Mouse (Mus musculus): ENCODE data around the gene Soga1. TPM values are rescaled to one million over a fixed set of nuclear protein-coding genes. Genes with fewer than 3 reads are reported as not detected.

Gene Soga1
- polyA plus RNA-seq, 1 experiment from 2014 or later = 4.4 TPM

GRCm38 (mm10) chr2:157075226-157075625 is 3.8 kb downstream of the Soga1 start:
- Histone ChIP-seq H3K4me3 (ENCODE audit: low read length) (peak overlapping the region; percentile 82), H3K27me3 (replicated peaks; ENCODE audit: control insufficient read depth, insufficient read depth, low read length) (no peaks in the 10 kb centered on the region), H3K4me1 (ENCODE audit: control insufficient read depth, insufficient read depth, low read depth, low read length) (peaks cover 69% of the 10 kb centered on the region), H3K9ac (ENCODE audit: low read depth, low read length) (0 out of 2 replicates have a peak overlapping the region, but pooled peaks have one; percentile 19), H3K4me2 (ENCODE audit: low read length) (peak overlapping the region; percentile 96), H3K9me3 (ENCODE audit: control insufficient read depth, low read length) (no peaks in the 10 kb centered on the region), H3K36me3 (ENCODE audit: control insufficient read depth, insufficient read depth, low read length) (0 out of 2 replicates have a peak, but pooled peaks cover 2% of the 10 kb centered on the region), H3K27ac (ENCODE audit: low read depth, low read length) (peak overlapping the region; percentile 42; the same call in 1 of the 2 replicates)
- no peak for ATAC-seq
- WGBS = 77% methylated on average over 3 of the region's 3 CpGs

GRCm38 (mm10) chr2:157074772-157075171 is 4.3 kb downstream of the Soga1 start:
- Histone ChIP-seq H3K4me3 (ENCODE audit: low read length) (peak overlapping the region; percentile 10; the same call in 1 of the 2 replicates), H3K27ac (ENCODE audit: low read depth, low read length) (peak overlapping the region; percentile 45; the same call in 1 of the 2 replicates), H3K27me3 (replicated peaks; ENCODE audit: control insufficient read depth, insufficient read depth, low read length) (no peaks in the 10 kb centered on the region), H3K9ac (ENCODE audit: low read depth, low read length) (no peak overlapping the region), H3K9me3 (ENCODE audit: control insufficient read depth, low read length) (no peaks in the 10 kb centered on the region), H3K36me3 (ENCODE audit: control insufficient read depth, insufficient read depth, low read length) (0 out of 2 replicates have a peak, but pooled peaks cover 2% of the 10 kb centered on the region), H3K4me2 (ENCODE audit: low read length) (peak overlapping the region; percentile 96), H3K4me1 (ENCODE audit: control insufficient read depth, insufficient read depth, low read depth, low read length) (peaks cover 72% of the 10 kb centered on the region)
- WGBS = 60% methylated on average over 5 of the region's 5 CpGs
- ATAC-seq = no peak

- H3K4me3 ChIP-seq (ENCODE audit: low read length) = peak overlapping the region; percentile 10; the same call in 1 of the 2 replicates
- 0 out of 2 replicates have a peak, but pooled peaks cover 2% of the 10 kb centered on the region for H3K36me3 ChIP-seq (ENCODE audit: control insufficient read depth, insufficient read depth, low read length)
- H3K9me3 ChIP-seq (ENCODE audit: control insufficient read depth, low read length) = no peaks in the 10 kb centered on the region
- WGBS = 51% methylated on average over 9 of the region's 9 CpGs
- no peaks in the 10 kb centered on the region for H3K27me3 ChIP-seq (replicated peaks; ENCODE audit: control insufficient read depth, insufficient read depth, low read length)
- H3K4me1 ChIP-seq (ENCODE audit: control insufficient read depth, insufficient read depth, low read depth, low read length) = peaks cover 74% of the 10 kb centered on the region
- peak overlapping the region; percentile 96 for H3K4me2 ChIP-seq (ENCODE audit: low read length)
- no peak overlapping the region for H3K9ac ChIP-seq (ENCODE audit: low read depth, low read length)
- H3K27ac ChIP-seq (ENCODE audit: low read depth, low read length) = peak overlapping the region; percentile 40; the same call in 1 of the 2 replicates
- ATAC-seq = no peak
Measured at GRCm38 (mm10) chr2:157074186-157074724, 4.8 kb downstream of the Soga1 start.

- Histone ChIP-seq H3K4me2 (ENCODE audit: low read length) (no peak overlapping the region), H3K4me1 (ENCODE audit: control insufficient read depth, insufficient read depth, low read depth, low read length) (peaks cover 82% of the 10 kb centered on the region), H3K27me3 (replicated peaks; ENCODE audit: control insufficient read depth, insufficient read depth, low read length) (no peaks in the 10 kb centered on the region), H3K9me3 (ENCODE audit: control insufficient read depth, low read length) (no peaks in the 10 kb centered on the region), H3K27ac (ENCODE audit: low read depth, low read length) (no peak overlapping the region), H3K4me3 (ENCODE audit: low read length) (no peak overlapping the region), H3K36me3 (ENCODE audit: control insufficient read depth, insufficient read depth, low read length) (0 out of 2 replicates have a peak, but pooled peaks cover 2% of the 10 kb centered on the region), H3K9ac (ENCODE audit: low read depth, low read length) (no peak overlapping the region)
- 66% methylated on average over 9 of the region's 9 CpGs for WGBS
- no peak for ATAC-seq
Measured at GRCm38 (mm10) chr2:157073378-157074052, 5.5 kb downstream of the Soga1 start.

GRCm38 (mm10) chr2:157072316-157072990 is 6.6 kb downstream of the Soga1 start:
- Histone ChIP-seq H3K27me3 (replicated peaks; ENCODE audit: control insufficient read depth, insufficient read depth, low read length) (no peaks in the 10 kb centered on the region), H3K9ac (ENCODE audit: low read depth, low read length) (no peak overlapping the region), H3K4me2 (ENCODE audit: low read length) (no peak overlapping the region), H3K9me3 (ENCODE audit: control insufficient read depth, low read length) (no peaks in the 10 kb centered on the region), H3K4me3 (ENCODE audit: low read length) (no peak overlapping the region), H3K4me1 (ENCODE audit: control insufficient read depth, insufficient read depth, low read depth, low read length) (peaks cover 87% of the 10 kb centered on the region), H3K27ac (ENCODE audit: low read depth, low read length) (no peak overlapping the region), H3K36me3 (ENCODE audit: control insufficient read depth, insufficient read depth, low read length) (0 out of 2 replicates have a peak, but pooled peaks cover 2% of the 10 kb centered on the region)
- 66% methylated on average over 9 of the region's 9 CpGs for WGBS
- ATAC-seq = no peak

DNA sequence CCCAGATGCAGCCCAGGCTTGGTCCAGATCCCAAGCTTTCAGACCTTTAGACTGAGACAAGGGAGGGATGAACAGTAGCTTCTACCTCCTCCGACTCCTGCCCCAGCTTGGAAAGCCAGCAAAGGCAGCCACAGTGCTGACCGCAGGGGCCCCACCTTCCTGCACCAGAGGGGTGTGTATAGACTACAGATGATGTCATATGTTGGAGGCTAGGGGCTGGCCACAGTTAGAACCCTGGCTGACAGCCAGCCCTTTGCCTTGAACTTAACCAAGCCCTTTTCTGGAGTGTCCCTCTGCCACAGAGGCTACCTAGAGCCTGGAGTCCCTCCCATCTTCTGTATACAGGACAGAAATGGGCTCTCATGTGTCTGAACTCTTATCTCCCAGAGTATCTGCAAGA is 7.5 kb downstream of the Soga1 start:
- H3K4me2 ChIP-seq (ENCODE audit: low read length) = no peak overlapping the region
- no peaks in the 10 kb centered on the region for H3K27me3 ChIP-seq (replicated peaks; ENCODE audit: control insufficient read depth, insufficient read depth, low read length)
- peak overlapping the region; percentile 46; the same call in 1 of the 2 replicates for H3K27ac ChIP-seq (ENCODE audit: low read depth, low read length)
- 0 out of 2 replicates have a peak, but pooled peaks cover 2% of the 10 kb centered on the region for H3K36me3 ChIP-seq (ENCODE audit: control insufficient read depth, insufficient read depth, low read length)
- H3K4me1 ChIP-seq (ENCODE audit: control insufficient read depth, insufficient read depth, low read depth, low read length) = peaks cover 82% of the 10 kb centered on the region
- no peak overlapping the region for H3K4me3 ChIP-seq (ENCODE audit: low read length)
- H3K9me3 ChIP-seq (ENCODE audit: control insufficient read depth, low read length) = no peaks in the 10 kb centered on the region
- ATAC-seq = no peak
- WGBS = 37% methylated on average over 2 of the region's 2 CpGs
- peak overlapping the region; percentile 13; the same call in 1 of the 2 replicates for H3K9ac ChIP-seq (ENCODE audit: low read depth, low read length)

DNA sequence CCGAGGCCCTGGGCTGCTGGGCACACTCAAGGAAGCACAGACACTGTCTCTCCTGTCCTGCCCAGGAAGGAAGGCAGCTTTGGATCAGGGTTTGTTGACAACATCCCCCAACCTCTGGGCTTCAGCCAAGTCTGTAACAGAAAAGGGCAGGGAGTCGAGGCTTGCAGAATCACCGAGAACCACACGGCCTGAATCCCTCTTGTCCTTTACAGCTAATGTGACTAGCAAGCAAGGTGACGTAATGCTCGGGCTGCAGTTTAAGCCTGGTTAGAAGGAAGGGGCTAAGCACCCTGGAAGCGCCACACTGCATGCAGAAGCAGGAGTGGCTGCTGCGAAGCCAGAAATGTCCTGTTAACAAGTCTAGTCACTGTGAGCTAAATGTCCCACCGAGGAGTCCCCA is 8.7 kb downstream of the Soga1 start:
- Histone ChIP-seq H3K9ac (ENCODE audit: low read depth, low read length) (peak overlapping the region; percentile 41; the same call in 1 of the 2 replicates), H3K4me3 (ENCODE audit: low read length) (no peak overlapping the region)

DNA sequence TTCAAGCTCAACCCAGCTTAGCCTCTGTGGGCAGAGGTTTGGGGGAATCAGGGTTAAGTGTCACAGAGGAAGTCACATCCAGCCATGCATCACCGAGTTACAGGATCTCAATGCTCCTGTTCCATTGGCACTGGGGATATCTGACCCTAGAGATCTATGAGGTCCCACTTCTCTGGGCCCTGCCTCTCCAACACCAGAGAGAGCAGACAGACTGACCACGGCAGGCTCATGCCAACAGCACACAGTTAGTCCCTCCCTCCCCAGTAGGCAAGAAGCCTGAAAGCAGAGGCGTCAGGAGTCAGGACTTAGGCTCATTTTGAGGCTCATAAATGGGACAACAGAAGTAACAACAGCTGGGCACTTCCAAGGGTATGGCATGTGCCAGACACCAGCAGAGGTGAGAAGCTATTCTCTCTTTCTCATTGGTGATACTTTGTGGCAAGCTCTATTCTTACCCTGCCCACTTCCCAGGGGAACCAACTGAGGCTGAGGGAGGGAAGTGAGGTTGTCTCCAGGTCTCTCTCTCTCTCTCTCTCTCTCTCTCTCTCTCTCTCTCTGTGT is 9.2 kb downstream of the Soga1 start:
- Histone ChIP-seq H3K4me1 (ENCODE audit: control insufficient read depth, insufficient read depth, low read depth, low read length) (peaks cover 75% of the 10 kb centered on the region), H3K27me3 (replicated peaks; ENCODE audit: control insufficient read depth, insufficient read depth, low read length) (no peaks in the 10 kb centered on the region), H3K36me3 (ENCODE audit: control insufficient read depth, insufficient read depth, low read length) (0 out of 2 replicates have a peak, but pooled peaks cover 2% of the 10 kb centered on the region), H3K4me2 (ENCODE audit: low read length) (peak overlapping the region; percentile 14), H3K9me3 (ENCODE audit: control insufficient read depth, low read length) (no peaks in the 10 kb centered on the region), H3K4me3 (ENCODE audit: low read length) (no peak overlapping the region), H3K27ac (ENCODE audit: low read depth, low read length) (peak overlapping the region; percentile 76), H3K9ac (ENCODE audit: low read depth, low read length) (no peak overlapping the region; the same call in 1 of the 2 replicates)
- 37% methylated on average over 3 of the region's 3 CpGs for WGBS
- no peak for ATAC-seq

More for the DNA sequence above, 8.7 kb downstream of the Soga1 start:
- peaks cover 75% of the 10 kb centered on the region for H3K4me1 ChIP-seq (ENCODE audit: control insufficient read depth, insufficient read depth, low read depth, low read length)
- 27% methylated on average over 9 of the region's 9 CpGs for WGBS
- H3K27me3 ChIP-seq (replicated peaks; ENCODE audit: control insufficient read depth, insufficient read depth, low read length) = no peaks in the 10 kb centered on the region
- peak; percentile 53 for ATAC-seq
- H3K9me3 ChIP-seq (ENCODE audit: control insufficient read depth, low read length) = no peaks in the 10 kb centered on the region
- peak overlapping the region; percentile 5 for H3K4me2 ChIP-seq (ENCODE audit: low read length)
- H3K27ac ChIP-seq (ENCODE audit: low read depth, low read length) = peak overlapping the region; percentile 76
- H3K36me3 ChIP-seq (ENCODE audit: control insufficient read depth, insufficient read depth, low read length) = 0 out of 2 replicates have a peak, but pooled peaks cover 2% of the 10 kb centered on the region

All from hindbrain, embryonic 16.5 days (tissue).